Comparison of ENCODE assay signal across 16 mouse cellular contexts in genomic region chr2:169735475-169736406, GRCm38 (mm10).
A peak's percentile ranks its signal among the peaks of the same experiment; 100 is the strongest.
DNase-seq lines count a peak whose midpoint lies in the region; ATAC-seq and TF ChIP-seq lines count a peak whose summit lies in the region.
"Had no signal": no experiment of that assay in that cellular context is flagged by ENCODE, and none has a peak within 500 bp of the region (broad histone marks: within the 10 kb centered on the region; RNA-seq: fewer than 3 reads in every experiment).

No protein-coding gene starts in this region.

- peak; percentile 70; the same call in 1 of the 2 replicates for ATAC-seq in hindbrain, embryonic 16.5 days
- ATAC-seq in neural tube, embryonic 13.5 days (ENCODE audit: low read depth): peak; percentile 84
- ATAC-seq: intestine, embryonic 15.5 days; Patski had no signal

- no peak overlapping the region for H3K9ac ChIP-seq in hindbrain, embryonic 16.5 days (ENCODE audit: low read depth, low read length)
- H3K9ac ChIP-seq in neural tube, embryonic 13.5 days: 0 out of 2 replicates have a peak overlapping the region, but pooled peaks have one; percentile 31
- H3K9ac ChIP-seq: intestine, embryonic 15.5 days; liver, embryonic 13.5 days had no signal

- H3K4me1 ChIP-seq in hindbrain, embryonic 16.5 days (ENCODE audit: control insufficient read depth, insufficient read depth, low read depth, low read length): 0 out of 2 replicates have a peak, but pooled peaks cover 2% of the 10 kb centered on the region
- H3K4me1 ChIP-seq in neural tube, embryonic 13.5 days (replicated peaks): peaks cover 47% of the 10 kb centered on the region
- H3K4me1 ChIP-seq: intestine, embryonic 15.5 days; liver, embryonic 13.5 days had no signal

- WGBS in hindbrain, embryonic 16.5 days: 78% methylated on average over 26 of the region's 26 CpGs
- 55% methylated on average over 26 of the region's 26 CpGs for WGBS in neural tube, embryonic 13.5 days

- no peak overlapping the region for H3K4me3 ChIP-seq in gastrocnemius, adult 2 months
- H3K4me3 ChIP-seq in hindbrain, embryonic 16.5 days (ENCODE audit: low read length): no peak overlapping the region
- H3K4me3 ChIP-seq in neural tube, embryonic 13.5 days: no peak overlapping the region
- H3K4me3 ChIP-seq: erythroblast, embryonic 14.5 days; intestine, embryonic 15.5 days; liver, embryonic 13.5 days had no signal

- intact Hi-C loops in gastrocnemius, adult 2 months (cut with DNase I): no loop called here

- no peak for DNase-seq in gastrocnemius, adult 2 months
- no peak for DNase-seq in gastrocnemius, postnatal 25 days
- DNase-seq in layer of hippocampus, adult 11-12 months (ENCODE audit: low spot score): peak; percentile 28
- DNase-seq in layer of hippocampus, adult 9-10 months (ENCODE audit: low spot score): no peak
- no peak for DNase-seq in spleen, postnatal 10 days (ENCODE audit: low spot score in 2 of 2)
- no peak for DNase-seq in spleen, postnatal 4 days (ENCODE audit: low spot score in 2 of 2)
- DNase-seq: cerebellum, adult 8-10 months; heart, postnatal 10 days; liver, embryonic 13.5 days; lung, postnatal 10 days had no signal

- H3K4me2 ChIP-seq in hindbrain, embryonic 16.5 days (ENCODE audit: low read length): peak overlapping the region; percentile 3; the same call in 1 of the 2 replicates
- H3K4me2 ChIP-seq in neural tube, embryonic 13.5 days: no peak overlapping the region; the same call in 1 of the 2 replicates
- H3K4me2 ChIP-seq: intestine, embryonic 15.5 days; liver, embryonic 13.5 days; midbrain, embryonic 11.5 days had no signal

- no peaks in the 10 kb centered on the region for H3K27me3 ChIP-seq in hindbrain, embryonic 16.5 days (replicated peaks; ENCODE audit: control insufficient read depth, insufficient read depth, low read length)
- no peaks in the 10 kb centered on the region for H3K27me3 ChIP-seq in neural tube, embryonic 13.5 days
- H3K27me3 ChIP-seq: intestine, embryonic 15.5 days; liver, embryonic 13.5 days; Patski had no signal

- H3K27ac ChIP-seq in gastrocnemius, adult 2 months: peak overlapping the region; percentile 82
- no peak overlapping the region for H3K27ac ChIP-seq in hindbrain, embryonic 16.5 days (ENCODE audit: low read depth, low read length)
- peak overlapping the region; percentile 74 for H3K27ac ChIP-seq in neural tube, embryonic 13.5 days (replicated peaks)
- H3K27ac ChIP-seq: intestine, embryonic 15.5 days; liver, embryonic 13.5 days had no signal

- no peaks in the 10 kb centered on the region for H3K9me3 ChIP-seq in hindbrain, embryonic 16.5 days (ENCODE audit: control insufficient read depth, low read length)
- H3K9me3 ChIP-seq in neural tube, embryonic 13.5 days: no peaks in the 10 kb centered on the region
- H3K9me3 ChIP-seq: intestine, embryonic 15.5 days; liver, embryonic 13.5 days had no signal

- no peak for TF ChIP-seq CTCF in gastrocnemius, adult 2 months (IDR thresholded peaks at IDR 0.05)

- H3K36me3 ChIP-seq in hindbrain, embryonic 16.5 days (ENCODE audit: control insufficient read depth, insufficient read depth, low read length): no peaks in the 10 kb centered on the region
- H3K36me3 ChIP-seq in neural tube, embryonic 13.5 days: no peaks in the 10 kb centered on the region
- H3K36me3 ChIP-seq: intestine, embryonic 15.5 days; liver, embryonic 13.5 days had no signal
